Mouse (Mus musculus) bone marrow, adult 2 months (tissue): Measurements from ENCODE around the gene Tcf21. TPM values are rescaled to one million over a fixed set of nuclear protein-coding genes. Genes with fewer than 3 reads are reported as not detected.

Experiments
- H3K27ac ChIP-seq: fragments of 200-500 bp; 2 replicates; pipeline ENCODE4 v1.5.1; 2012; ENCODE audit warnings: low read depth, mild to moderate bottlenecking, control low read depth, inconsistent platforms, low read length; ENCODE audit not compliant: control insufficient read depth, poor library complexity, insufficient read depth
- H3K4me1 ChIP-seq: fragments of 200-500 bp; 2 replicates; pipeline ENCODE4 v1.6.1; 2011; ENCODE audit warnings: low read length; ENCODE audit not compliant: control insufficient read depth, insufficient read depth
- H3K4me3 ChIP-seq: fragments of 200-500 bp; replicated peaks from 2 replicates; pipeline ENCODE3; 2011; ENCODE audit warnings: mild to moderate bottlenecking, low read depth, low read length, control low read depth; ENCODE audit not compliant: control insufficient read depth
- CTCF ChIP-seq: fragments of 200-500 bp; IDR thresholded peaks from 2 replicates; pipeline ENCODE4 v1.5.1; 2011; ENCODE audit warnings: low read length, control low read depth; ENCODE audit not compliant: control insufficient read depth, insufficient read depth
- POLR2A ChIP-seq: fragments of 200-500 bp; IDR thresholded peaks from 2 replicates; pipeline ENCODE4 v1.6.1; 2011; ENCODE audit warnings: low read depth, mild to moderate bottlenecking, control low read depth, low read length, borderline replicate concordance; ENCODE audit not compliant: control insufficient read depth
- WGBS: fragments of 180-500 bp; shearing (Covaris S2); methylation state at CpG from one replicate; pipeline ENCODE4 v1.1.7; 2018; 5-methylcytosine and 5-hydroxymethylcytosine counted together
- polyA plus RNA-seq: library from polyadenylated mRNA; stranded (reverse); fragments of >200 nt; gene quantifications from 2 replicates; pipeline ENCODE4 v1.2.4, GENCODE M21; 2011; ENCODE audit warnings: low replicate concordance; ENCODE audit not compliant: missing spikeins, insufficient read depth, insufficient read length

Tcf21 gene
- polyA plus RNA-seq, 1 experiment: not detected

GRCm38 (mm10) chr10:22813317-22813960, 6.5 kb downstream of the Tcf21 start:
- H3K4me3 ChIP-seq: no peak overlapping the region
- WGBS: 4% methylated on average over 18 of the region's 18 CpGs
- TF ChIP-seq POLR2A (no peak), CTCF (no peak)
- H3K27ac ChIP-seq: no peak overlapping the region
- no peaks in the 10 kb centered on the region for H3K4me1 ChIP-seq

- TF ChIP-seq POLR2A (no peak), CTCF (no peak)
- WGBS: 23% methylated on average over 12 of the region's 12 CpGs
- no peak overlapping the region for H3K4me3 ChIP-seq
- no peak overlapping the region for H3K27ac ChIP-seq
- no peaks in the 10 kb centered on the region for H3K4me1 ChIP-seq
Measured at GRCm38 (mm10) chr10:22811921-22812320, 8.1 kb downstream of the Tcf21 start.

GRCm38 (mm10) chr10:22782684-22783083, 37.3 kb downstream of the Tcf21 start:
- no peak for TF ChIP-seq POLR2A
- no peak for TF ChIP-seq CTCF
- no peak overlapping the region for H3K4me3 ChIP-seq
- no peaks in the 10 kb centered on the region for H3K4me1 ChIP-seq
- no peak overlapping the region for H3K27ac ChIP-seq
- 28% methylated on average over 3 of the region's 3 CpGs for WGBS

- WGBS: 26% methylated on average over 4 of the region's 4 CpGs
- H3K27ac ChIP-seq: no peak overlapping the region
- no peak overlapping the region for H3K4me3 ChIP-seq
- H3K4me1 ChIP-seq: no peaks in the 10 kb centered on the region
- TF ChIP-seq POLR2A (no peak), CTCF (0 out of 2 replicates have a peak, but pooled peaks have one; percentile 28)
Measured at GRCm38 (mm10) chr10:22781466-22781865, 38.5 kb downstream of the Tcf21 start.

- Histone ChIP-seq H3K4me1 (no peaks in the 10 kb centered on the region), H3K27ac (no peak overlapping the region), H3K4me3 (no peak overlapping the region)
- 26% methylated on average over 5 of the region's 5 CpGs for WGBS
- TF ChIP-seq POLR2A (no peak), CTCF (no peak)
Measured at GRCm38 (mm10) chr10:22777939-22778338, 42.0 kb downstream of the Tcf21 start.

- WGBS: 16% methylated on average over 7 of the region's 7 CpGs
- H3K27ac ChIP-seq: no peak overlapping the region
- H3K4me1 ChIP-seq: no peaks in the 10 kb centered on the region
- TF ChIP-seq CTCF (no peak), POLR2A (no peak)
- H3K4me3 ChIP-seq: no peak overlapping the region
Measured at GRCm38 (mm10) chr10:22776007-22776698, 43.8 kb downstream of the Tcf21 start.

GRCm38 (mm10) chr10:22775456-22775855, 44.5 kb downstream of the Tcf21 start:
- Histone ChIP-seq H3K4me3 (no peak overlapping the region), H3K4me1 (no peaks in the 10 kb centered on the region), H3K27ac (no peak overlapping the region)
- TF ChIP-seq CTCF (no peak), POLR2A (no peak)
- 85% methylated on average over 2 of the region's 2 CpGs for WGBS

GRCm38 (mm10) chr10:22774626-22775025, 45.3 kb downstream of the Tcf21 start:
- Histone ChIP-seq H3K4me1 (no peaks in the 10 kb centered on the region), H3K4me3 (no peak overlapping the region), H3K27ac (no peak overlapping the region)
- WGBS: 77% methylated on average over 3 of the region's 3 CpGs
- no peak for TF ChIP-seq POLR2A
- TF ChIP-seq CTCF: no peak

Other genes starting within 250 kb of the Tcf21 start
- gene Slc2a12, start 175.2 kb downstream of the Tcf21 start, polyA plus RNA-seq: not detected in 2 replicates
- 13.4 and 29.2 TPM in 2 replicates for gene Tbpl1, start 88.2 kb downstream of the Tcf21 start, polyA plus RNA-seq